Mouse (Mus musculus) hindbrain, embryonic 12.5 days (tissue): ENCODE data around the gene Kbtbd12. TPM values are rescaled to one million over a fixed set of nuclear protein-coding genes. Genes with fewer than 3 reads are reported as not detected.

Experiments used
- ATAC-seq: fragments of 200-750 bp; cut with Nextera tagmentation; 2 replicates; pipeline ENCODE4 v1.8.0; 2017; ENCODE audit warnings: moderate TSS enrichment; ENCODE audit not compliant: low FRiP score
- H3K27ac ChIP-seq: fragments of 300-500 bp; sonication (generic); 2 replicates; pipeline ENCODE4 v1.5.1; 2016; ENCODE audit warnings: mild to moderate bottlenecking
- H3K27me3 ChIP-seq: fragments of 300-500 bp; sonication (generic); 2 replicates; pipeline ENCODE4 v1.6.1; 2016; ENCODE audit warnings: mild to moderate bottlenecking
- H3K36me3 ChIP-seq: fragments of 300-500 bp; sonication (generic); 2 replicates; pipeline ENCODE4 v1.6.1; 2016; ENCODE audit warnings: mild to moderate bottlenecking
- H3K4me1 ChIP-seq: fragments of 300-500 bp; sonication (generic); 2 replicates; pipeline ENCODE4 v1.6.1; 2016
- H3K4me2 ChIP-seq: fragments of 300-500 bp; sonication (generic); replicated peaks from 2 replicates; pipeline ENCODE4 v1.6.1; 2016; ENCODE audit warnings: mild to moderate bottlenecking
- H3K4me3 ChIP-seq: fragments of 300-500 bp; sonication (generic); 2 replicates; pipeline ENCODE4 v1.5.1; 2016; ENCODE audit warnings: mild to moderate bottlenecking
- H3K9ac ChIP-seq: fragments of 300-500 bp; sonication (generic); 2 replicates; pipeline ENCODE4 v1.6.1; 2016; ENCODE audit warnings: mild to moderate bottlenecking, moderate library complexity
- H3K9me3 ChIP-seq: fragments of 300-500 bp; sonication (generic); replicated peaks from 2 replicates; pipeline ENCODE4 v1.6.1; 2016; ENCODE audit warnings: mild to moderate bottlenecking
- WGBS: fragments of 180-500 bp; shearing (Covaris S2); methylation state at CpG from one replicate; pipeline ENCODE4 v1.1.7; 2016; 5-methylcytosine and 5-hydroxymethylcytosine counted together
- polyA plus RNA-seq: library from polyadenylated mRNA; unstranded; fragments of >200 nt; fragmentation: Nextera tagmentation; extraction: Ambion mirVana; gene quantifications from 2 replicates; pipeline ENCODE4 v1.2.1, GENCODE M21; 2016

The Kbtbd12 gene
- polyA plus RNA-seq, 1 experiment from 2014 or later = not detected

GRCm38 (mm10) chr6:88640331-88640730 is 2.6 kb upstream of the Kbtbd12 start:
- peaks cover 16% of the 10 kb centered on the region for H3K4me1 ChIP-seq
- ATAC-seq = no peak
- no peak overlapping the region for H3K4me3 ChIP-seq
- H3K27ac ChIP-seq = 0 out of 2 replicates have a peak overlapping the region, but pooled peaks have one; percentile 5
- H3K36me3 ChIP-seq = no peaks in the 10 kb centered on the region
- H3K4me2 ChIP-seq = peak overlapping the region; percentile 35
- WGBS = 33% methylated on average over 3 of the region's 3 CpGs
- no peaks in the 10 kb centered on the region for H3K27me3 ChIP-seq
- no peak overlapping the region for H3K9ac ChIP-seq
- peaks cover 7% of the 10 kb centered on the region for H3K9me3 ChIP-seq

DNA sequence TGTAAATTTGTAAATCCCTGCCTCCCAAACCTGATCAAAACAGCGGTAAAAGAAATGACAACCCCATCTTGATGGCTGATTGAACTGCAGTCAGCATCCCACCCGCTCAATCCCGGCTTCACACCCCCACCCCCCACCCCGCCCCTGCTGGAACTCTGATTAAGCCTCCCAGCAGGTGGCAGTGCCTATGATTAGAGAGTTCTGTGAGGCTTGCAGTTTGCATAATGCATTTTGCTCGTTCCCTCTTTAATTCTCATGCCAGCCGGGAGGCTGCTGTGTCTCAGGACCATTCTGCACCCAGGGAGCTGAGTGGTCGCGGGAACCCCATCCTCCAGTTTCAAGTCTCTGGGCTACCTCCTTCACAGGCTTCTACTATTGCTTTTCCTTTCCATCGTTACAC is 2.2 kb upstream of the Kbtbd12 start:
- Histone ChIP-seq H3K27me3 (no peaks in the 10 kb centered on the region), H3K9ac (peak overlapping the region; percentile 29; the same call in 1 of the 2 replicates), H3K27ac (0 out of 2 replicates have a peak overlapping the region, but pooled peaks have one; percentile 5), H3K4me1 (peaks cover 16% of the 10 kb centered on the region), H3K4me3 (no peak overlapping the region), H3K4me2 (peak overlapping the region; percentile 35), H3K9me3 (peaks cover 7% of the 10 kb centered on the region), H3K36me3 (no peaks in the 10 kb centered on the region)
- 4% methylated on average over 9 of the region's 9 CpGs for WGBS
- peak; percentile 60; the same call in 1 of the 2 replicates for ATAC-seq

DNA sequence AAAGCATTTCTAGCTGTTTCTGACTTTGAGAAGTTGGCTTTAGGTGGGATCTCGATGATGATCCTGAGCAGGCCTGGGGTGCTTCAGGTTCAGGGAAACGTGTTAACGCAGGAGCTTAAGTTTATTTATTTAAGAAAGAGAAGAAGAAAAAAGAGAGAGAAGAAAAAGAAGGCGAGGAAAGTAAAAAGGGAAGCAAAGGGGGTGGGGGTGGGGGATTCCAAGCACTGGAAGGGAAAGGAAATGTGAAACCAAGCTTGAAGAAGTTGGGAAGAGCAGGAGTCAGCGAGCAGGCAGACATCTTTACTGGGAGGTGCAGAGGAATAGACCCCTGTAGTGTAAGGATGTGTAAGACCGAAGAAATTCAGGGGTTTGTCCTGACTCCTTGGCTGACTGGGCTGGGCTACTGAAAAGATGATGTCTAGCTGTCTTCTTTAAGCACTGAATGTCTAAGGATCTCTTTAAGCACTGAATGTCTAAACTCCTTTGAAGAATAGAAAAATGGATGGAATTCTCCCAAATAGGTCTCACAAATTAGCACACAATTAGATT is 1.7 kb upstream of the Kbtbd12 start:
- Histone ChIP-seq H3K4me2 (peak overlapping the region; percentile 35), H3K9ac (no peak overlapping the region), H3K27ac (0 out of 2 replicates have a peak overlapping the region, but pooled peaks have one; percentile 5), H3K9me3 (peaks cover 7% of the 10 kb centered on the region), H3K4me1 (peaks cover 16% of the 10 kb centered on the region), H3K36me3 (no peaks in the 10 kb centered on the region), H3K4me3 (no peak overlapping the region), H3K27me3 (no peaks in the 10 kb centered on the region)
- WGBS = 33% methylated on average over 6 of the region's 6 CpGs
- no peak for ATAC-seq

DNA sequence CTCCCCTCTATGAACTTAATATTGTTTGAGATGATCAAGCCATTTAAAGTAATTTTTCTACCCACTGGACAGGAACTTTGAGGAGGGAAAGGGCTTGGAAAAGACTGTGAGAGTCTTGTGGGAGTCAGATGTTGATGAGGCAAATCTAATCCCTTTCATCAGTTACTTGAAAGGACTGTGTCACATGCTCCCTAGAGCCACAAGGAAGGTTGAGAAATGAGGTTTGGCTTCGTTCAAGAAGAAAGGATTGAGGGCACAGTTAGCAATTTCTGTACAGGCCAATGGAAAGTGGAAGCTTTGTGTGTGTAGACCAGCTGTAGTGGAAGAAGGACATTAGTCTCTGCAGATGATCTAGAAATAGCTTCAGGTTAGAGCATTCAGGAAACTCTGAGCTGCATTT is 1.2 kb upstream of the Kbtbd12 start:
- H3K9me3 ChIP-seq = peaks cover 7% of the 10 kb centered on the region
- H3K4me2 ChIP-seq = no peak overlapping the region
- no peak overlapping the region for H3K4me3 ChIP-seq
- H3K36me3 ChIP-seq = no peaks in the 10 kb centered on the region
- peaks cover 16% of the 10 kb centered on the region for H3K4me1 ChIP-seq
- WGBS = 27% methylated on average over 1 of the region's 1 CpGs
- H3K27ac ChIP-seq = no peak overlapping the region
- no peaks in the 10 kb centered on the region for H3K27me3 ChIP-seq
- no peak for ATAC-seq
- no peak overlapping the region for H3K9ac ChIP-seq

GRCm38 (mm10) chr6:88635881-88636754 is 1.6 kb downstream of the Kbtbd12 start:
- ATAC-seq = no peak
- 87% methylated on average over 6 of the region's 6 CpGs for WGBS

DNA sequence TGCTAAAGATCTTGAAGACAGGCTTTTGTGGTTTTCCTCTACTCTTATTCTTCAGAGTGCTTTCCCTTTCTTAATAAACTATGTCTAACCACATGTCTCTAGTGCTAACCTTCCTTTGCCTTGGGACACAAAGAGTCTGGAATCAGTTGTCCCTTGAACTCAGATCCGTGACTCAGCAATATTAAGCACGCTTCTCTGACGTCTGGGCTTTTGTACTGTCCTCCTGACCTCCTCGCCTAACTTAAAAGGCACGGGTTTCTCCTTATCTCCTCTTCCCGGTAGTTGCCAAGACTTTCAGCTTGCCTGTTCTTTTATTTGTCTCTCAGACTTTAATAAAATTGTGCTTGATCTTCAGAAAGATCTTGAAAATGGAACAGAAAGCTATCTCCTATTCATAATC is 6.5 kb downstream of the Kbtbd12 start:
- Histone ChIP-seq H3K4me3 (no peak overlapping the region), H3K9me3 (no peaks in the 10 kb centered on the region), H3K27me3 (0 out of 2 replicates have a peak, but pooled peaks cover 4% of the 10 kb centered on the region), H3K4me1 (no peaks in the 10 kb centered on the region), H3K27ac (no peak overlapping the region), H3K9ac (no peak overlapping the region), H3K4me2 (no peak overlapping the region), H3K36me3 (no peaks in the 10 kb centered on the region)
- 76% methylated on average over 6 of the region's 6 CpGs for WGBS
- no peak for ATAC-seq

More at GRCm38 (mm10) chr6:88635881-88636754, 1.6 kb downstream of the Kbtbd12 start:
- no peak overlapping the region for H3K27ac ChIP-seq
- H3K9me3 ChIP-seq = peaks cover 7% of the 10 kb centered on the region
- no peaks in the 10 kb centered on the region for H3K27me3 ChIP-seq
- H3K4me3 ChIP-seq = no peak overlapping the region
- peaks cover 16% of the 10 kb centered on the region for H3K4me1 ChIP-seq
- no peaks in the 10 kb centered on the region for H3K36me3 ChIP-seq
- H3K9ac ChIP-seq = no peak overlapping the region
- no peak overlapping the region for H3K4me2 ChIP-seq

GRCm38 (mm10) chr6:88630560-88630959 is 7.2 kb downstream of the Kbtbd12 start:
- WGBS = 75% methylated on average over 5 of the region's 5 CpGs
- Histone ChIP-seq H3K36me3 (no peaks in the 10 kb centered on the region), H3K9ac (no peak overlapping the region), H3K4me3 (no peak overlapping the region), H3K4me1 (no peaks in the 10 kb centered on the region), H3K27ac (no peak overlapping the region), H3K4me2 (no peak overlapping the region), H3K27me3 (0 out of 2 replicates have a peak, but pooled peaks cover 6% of the 10 kb centered on the region), H3K9me3 (no peaks in the 10 kb centered on the region)
- no peak for ATAC-seq

DNA sequence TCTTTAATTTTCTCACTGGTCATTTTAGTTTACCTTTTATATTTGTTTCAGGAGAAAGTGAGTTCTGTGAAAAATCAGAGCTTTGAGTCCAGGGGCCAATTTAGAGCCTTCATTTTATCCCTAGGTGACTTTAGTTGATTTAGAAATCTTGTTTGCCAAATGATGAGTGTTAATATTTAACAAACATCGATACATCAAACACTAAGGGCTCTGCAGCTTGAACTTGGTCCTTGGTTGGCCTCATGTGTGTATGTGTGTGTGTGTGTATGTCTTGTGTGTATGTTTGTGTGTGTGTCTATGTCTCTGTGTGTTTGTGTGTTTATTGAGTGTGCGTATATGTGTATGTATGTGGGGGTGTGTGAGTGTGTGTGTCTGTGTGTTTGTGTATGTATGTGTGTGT is 7.9 kb downstream of the Kbtbd12 start:
- no peak for ATAC-seq
- 94% methylated on average over 2 of the region's 2 CpGs for WGBS
- no peak overlapping the region for H3K4me3 ChIP-seq

DNA sequence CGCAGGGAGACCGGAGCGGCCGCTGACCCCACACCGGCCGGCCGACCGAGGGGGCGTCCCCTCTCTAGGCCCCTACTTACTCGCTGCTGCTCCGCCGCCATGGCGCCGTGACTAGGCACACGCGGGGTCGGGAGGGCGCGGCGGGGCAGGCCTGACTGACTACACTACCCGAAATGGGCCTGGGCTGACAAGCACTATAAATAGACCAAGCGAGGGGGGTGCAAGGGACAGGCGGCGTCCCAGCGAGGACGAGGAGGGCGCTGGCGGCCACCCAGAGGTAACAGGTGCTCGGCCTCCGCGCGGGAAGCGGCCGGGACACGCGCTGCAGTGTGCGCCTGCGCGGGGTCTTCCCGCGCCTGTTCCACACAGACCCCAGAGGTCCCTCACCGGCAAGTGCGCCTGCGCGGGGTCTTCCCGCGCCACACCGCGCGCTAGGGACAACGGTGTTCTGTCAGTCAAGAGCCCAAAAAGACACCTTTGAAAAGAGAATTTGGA is 10.4 kb downstream of the Kbtbd12 start:
- peak; percentile 96 for ATAC-seq
- H3K4me2 ChIP-seq = peak overlapping the region; percentile 94
- no peaks in the 10 kb centered on the region for H3K36me3 ChIP-seq
- WGBS = 1% methylated on average over 50 of the region's 51 CpGs
- peak overlapping the region; percentile 53 for H3K4me3 ChIP-seq
- H3K4me1 ChIP-seq = no peaks in the 10 kb centered on the region
- H3K9ac ChIP-seq = peak overlapping the region; percentile 68
- H3K9me3 ChIP-seq = no peaks in the 10 kb centered on the region
- no peak overlapping the region for H3K27ac ChIP-seq
- H3K27me3 ChIP-seq = 0 out of 2 replicates have a peak, but pooled peaks cover 7% of the 10 kb centered on the region

More for the DNA sequence above, 7.9 kb downstream of the Kbtbd12 start:
- Histone ChIP-seq H3K9me3 (no peaks in the 10 kb centered on the region), H3K27ac (no peak overlapping the region), H3K36me3 (no peaks in the 10 kb centered on the region), H3K9ac (no peak overlapping the region), H3K4me2 (no peak overlapping the region), H3K27me3 (0 out of 2 replicates have a peak, but pooled peaks cover 7% of the 10 kb centered on the region), H3K4me1 (no peaks in the 10 kb centered on the region)

- H3K4me1 ChIP-seq = no peaks in the 10 kb centered on the region
- H3K27me3 ChIP-seq = 0 out of 2 replicates have a peak, but pooled peaks cover 7% of the 10 kb centered on the region
- no peaks in the 10 kb centered on the region for H3K36me3 ChIP-seq
- H3K4me2 ChIP-seq = peak overlapping the region; percentile 94
- peak overlapping the region; percentile 68 for H3K9ac ChIP-seq
- 27% methylated on average over 11 of the region's 11 CpGs for WGBS
- H3K9me3 ChIP-seq = no peaks in the 10 kb centered on the region
- ATAC-seq = no peak
- H3K4me3 ChIP-seq = peak overlapping the region; percentile 53
- no peak overlapping the region for H3K27ac ChIP-seq
These were observed 10.8 kb downstream of the Kbtbd12 start for GRCm38 (mm10) chr6:88626912-88627311.

GRCm38 (mm10) chr6:88626462-88626861 is 11.3 kb downstream of the Kbtbd12 start:
- H3K27me3 ChIP-seq = 0 out of 2 replicates have a peak, but pooled peaks cover 7% of the 10 kb centered on the region
- H3K36me3 ChIP-seq = no peaks in the 10 kb centered on the region
- WGBS = 74% methylated on average over 4 of the region's 4 CpGs
- no peaks in the 10 kb centered on the region for H3K9me3 ChIP-seq
- no peak overlapping the region for H3K4me3 ChIP-seq
- ATAC-seq = no peak
- no peak overlapping the region for H3K9ac ChIP-seq
- no peaks in the 10 kb centered on the region for H3K4me1 ChIP-seq
- no peak overlapping the region for H3K4me2 ChIP-seq
- H3K27ac ChIP-seq = no peak overlapping the region

GRCm38 (mm10) chr6:88621816-88622481 is 15.8 kb downstream of the Kbtbd12 start:
- no peak overlapping the region for H3K4me3 ChIP-seq
- no peak for ATAC-seq

More at GRCm38 (mm10) chr6:88621816-88622481, 15.8 kb downstream of the Kbtbd12 start:
- 83% methylated on average over 4 of the region's 4 CpGs for WGBS
- Histone ChIP-seq H3K9me3 (no peaks in the 10 kb centered on the region), H3K4me1 (no peaks in the 10 kb centered on the region), H3K36me3 (no peaks in the 10 kb centered on the region), H3K27ac (no peak overlapping the region), H3K9ac (no peak overlapping the region), H3K27me3 (0 out of 2 replicates have a peak, but pooled peaks cover 4% of the 10 kb centered on the region), H3K4me2 (no peak overlapping the region)
